ENCODE assay signal across 8 mouse cellular contexts in the genomic region with DNA sequence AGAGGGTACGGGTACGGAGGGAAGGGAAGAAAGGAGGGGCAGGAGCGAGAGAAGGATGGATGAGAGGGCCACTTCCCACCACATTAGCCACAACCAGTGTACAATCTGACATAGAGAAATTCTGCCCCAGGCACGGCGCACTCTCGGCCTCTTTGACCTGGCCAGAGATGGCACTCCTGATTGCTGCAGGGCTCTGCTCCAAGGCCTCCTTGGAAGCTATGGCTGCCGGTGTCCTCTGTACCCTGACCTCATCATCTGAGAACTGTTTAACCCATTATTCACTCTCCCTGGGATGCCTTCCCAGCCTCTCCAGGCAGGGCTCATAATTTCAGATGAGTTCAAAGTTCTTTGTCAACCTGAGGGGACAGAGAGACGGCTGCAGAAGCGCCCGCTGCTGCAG.
A peak's percentile ranks its signal among the peaks of the same experiment; 100 is the strongest.
DNase-seq lines count a peak whose midpoint lies in the region; ATAC-seq and TF ChIP-seq lines count a peak whose summit lies in the region.

No protein-coding gene starts in this region.

- H3K4me2 ChIP-seq in heart, embryonic 12.5 days = peak overlapping the region; percentile 72
- H3K4me2 ChIP-seq in embryonic facial prominence, embryonic 13.5 days = peak overlapping the region; percentile 54
- H3K4me2 ChIP-seq in midbrain, embryonic 12.5 days (replicated peaks) = peak overlapping the region; percentile 48

- WGBS in heart, embryonic 12.5 days = 40% methylated on average over 10 of the region's 10 CpGs
- WGBS in embryonic facial prominence, embryonic 13.5 days = 45% methylated on average over 10 of the region's 10 CpGs
- 39% methylated on average over 10 of the region's 10 CpGs for WGBS in kidney, adult 2 months
- WGBS in midbrain, embryonic 12.5 days = 32% methylated on average over 10 of the region's 10 CpGs

- no peak for TF ChIP-seq POLR2A in kidney, adult 2 months (IDR thresholded peaks at IDR 0.05; ENCODE audit: low read depth, low read length)

- H3K9ac ChIP-seq in heart, embryonic 12.5 days = peak overlapping the region; percentile 78
- H3K9ac ChIP-seq in embryonic facial prominence, embryonic 13.5 days = peak overlapping the region; percentile 68
- peak overlapping the region; percentile 64 for H3K9ac ChIP-seq in midbrain, embryonic 12.5 days (replicated peaks)

- TF ChIP-seq CTCF in kidney, adult 2 months (conservative IDR thresholded peaks at IDR 0.05; ENCODE audit: insufficient read depth, insufficient read length, low read depth, low read length) = no peak

- no peaks in the 10 kb centered on the region for H3K36me3 ChIP-seq in heart, embryonic 12.5 days
- H3K36me3 ChIP-seq in embryonic facial prominence, embryonic 13.5 days = no peaks in the 10 kb centered on the region
- no peaks in the 10 kb centered on the region for H3K36me3 ChIP-seq in kidney, adult 2 months (ENCODE audit: control insufficient read depth, insufficient read depth, low read length)
- no peaks in the 10 kb centered on the region for H3K36me3 ChIP-seq in midbrain, embryonic 12.5 days

- no peak for DNase-seq in heart, adult 9 months (ENCODE audit: low spot score in 2 of 2)
- DNase-seq in kidney, adult 2 months = peak; percentile 92
- no peak for DNase-seq in spleen, postnatal 10 days (ENCODE audit: low spot score in 2 of 2)
- no peak for DNase-seq in lung, postnatal 25 days (ENCODE audit: low spot score)

- peaks cover 57% of the 10 kb centered on the region for H3K4me1 ChIP-seq in heart, embryonic 12.5 days (replicated peaks)
- H3K4me1 ChIP-seq in embryonic facial prominence, embryonic 13.5 days = peaks cover 61% of the 10 kb centered on the region
- peaks cover 48% of the 10 kb centered on the region for H3K4me1 ChIP-seq in kidney, adult 2 months (ENCODE audit: control insufficient read depth, insufficient read depth, low read length)
- peaks cover 66% of the 10 kb centered on the region for H3K4me1 ChIP-seq in midbrain, embryonic 12.5 days

- H3K27me3 ChIP-seq in heart, embryonic 12.5 days (replicated peaks) = no peaks in the 10 kb centered on the region
- no peaks in the 10 kb centered on the region for H3K27me3 ChIP-seq in embryonic facial prominence, embryonic 13.5 days
- no peaks in the 10 kb centered on the region for H3K27me3 ChIP-seq in kidney, adult 2 months (replicated peaks; ENCODE audit: control insufficient read depth, insufficient read depth, low read length)
- H3K27me3 ChIP-seq in midbrain, embryonic 12.5 days = no peaks in the 10 kb centered on the region

- H3K9me3 ChIP-seq in heart, embryonic 12.5 days (replicated peaks) = no peaks in the 10 kb centered on the region; the same call in 1 of the 2 replicates
- H3K9me3 ChIP-seq in embryonic facial prominence, embryonic 13.5 days = no peaks in the 10 kb centered on the region
- no peaks in the 10 kb centered on the region for H3K9me3 ChIP-seq in midbrain, embryonic 12.5 days

- peak overlapping the region; percentile 38 for H3K4me3 ChIP-seq in heart, embryonic 12.5 days
- H3K4me3 ChIP-seq in embryonic facial prominence, embryonic 13.5 days = peak overlapping the region; percentile 20; the same call in 1 of the 2 replicates
- 0 out of 2 replicates have a peak overlapping the region, but pooled peaks have one; percentile 9 for H3K4me3 ChIP-seq in kidney, adult 2 months (ENCODE audit: insufficient read depth, low read depth, low read length)
- H3K4me3 ChIP-seq in midbrain, embryonic 12.5 days = no peak overlapping the region

- ATAC-seq in heart, embryonic 12.5 days (ENCODE audit: insufficient number of reproducible peaks, low FRiP score) = no peak
- no peak for ATAC-seq in embryonic facial prominence, embryonic 13.5 days (ENCODE audit: insufficient number of reproducible peaks, insufficient read depth, low FRiP score, low TSS enrichment, low read depth)
- ATAC-seq in midbrain, embryonic 12.5 days (ENCODE audit: low FRiP score, low read depth) = no peak
- no peak for ATAC-seq in CD4-positive, CD25-positive, alpha-beta regulatory T cell, adult 4 months

- H3K27ac ChIP-seq in heart, embryonic 12.5 days (ENCODE audit: poor library complexity, severe bottlenecking) = 0 out of 2 replicates have a peak overlapping the region, but pooled peaks have one; percentile 6
- peak overlapping the region; percentile 100 for H3K27ac ChIP-seq in embryonic facial prominence, embryonic 13.5 days
- peak overlapping the region; percentile 69 for H3K27ac ChIP-seq in kidney, adult 2 months (ENCODE audit: insufficient read depth, low read depth, low read length)
- peak overlapping the region; percentile 100 for H3K27ac ChIP-seq in midbrain, embryonic 12.5 days (replicated peaks)

Comparison
In these comparisons a context has a peak if more than half of its experiments do, and no peak if none do; other contexts are left out.
1. H3K27ac ChIP-seq: peak in every context shown above with its lines; median percentile 100 in embryonic facial prominence, embryonic 13.5 days; 100 in midbrain, embryonic 12.5 days; 69 in kidney, adult 2 months; 6 in heart, embryonic 12.5 days.